In genomic region chr1:127031563-127031962, GRCm38 (mm10) we compare ENCODE assay signal across 15 mouse cellular contexts.
A peak's percentile ranks its signal among the peaks of the same experiment; 100 is the strongest.
DNase-seq lines count a peak whose midpoint lies in the region; ATAC-seq and TF ChIP-seq lines count a peak whose summit lies in the region.
"Had no signal": no experiment of that assay in that cellular context is flagged by ENCODE, and none has a peak within 500 bp of the region (broad histone marks: within the 10 kb centered on the region; RNA-seq: fewer than 3 reads in every experiment).

No protein-coding gene starts in this region.

- H3K9me3 ChIP-seq in midbrain, embryonic 14.5 days (ENCODE audit: control insufficient read depth, low read length): no peaks in the 10 kb centered on the region
- H3K9me3 ChIP-seq in midbrain, postnatal 0 days (ENCODE audit: low read length): no peaks in the 10 kb centered on the region
- no peaks in the 10 kb centered on the region for H3K9me3 ChIP-seq in hindbrain, postnatal 0 days (ENCODE audit: low read length)
- no peaks in the 10 kb centered on the region for H3K9me3 ChIP-seq in midbrain, embryonic 16.5 days (replicated peaks; ENCODE audit: control insufficient read depth, low read length, poor library complexity, severe bottlenecking)
- H3K9me3 ChIP-seq in neural tube, embryonic 15.5 days (replicated peaks): no peaks in the 10 kb centered on the region
- H3K9me3 ChIP-seq: limb, embryonic 13.5 days had no signal

- no peak for TF ChIP-seq CTCF in midbrain, postnatal 0 days (IDR thresholded peaks at IDR 0.05)
- no peak for TF ChIP-seq CTCF in hindbrain, postnatal 0 days (IDR thresholded peaks at IDR 0.05; ENCODE audit: low read depth)

- H3K4me3 ChIP-seq in midbrain, embryonic 14.5 days (replicated peaks; ENCODE audit: low read depth, low read length): no peak overlapping the region
- no peak overlapping the region for H3K4me3 ChIP-seq in midbrain, postnatal 0 days (ENCODE audit: low read depth, low read length)
- no peak overlapping the region for H3K4me3 ChIP-seq in hindbrain, postnatal 0 days (ENCODE audit: low read length)
- no peak overlapping the region for H3K4me3 ChIP-seq in midbrain, embryonic 16.5 days (ENCODE audit: low read depth, low read length)
- no peak overlapping the region for H3K4me3 ChIP-seq in neural tube, embryonic 15.5 days (replicated peaks)
- H3K4me3 ChIP-seq: gastrocnemius, adult 2 months; limb, embryonic 13.5 days had no signal

- ATAC-seq in midbrain, embryonic 14.5 days (ENCODE audit: low FRiP score, low TSS enrichment): no peak
- ATAC-seq in midbrain, postnatal 0 days (ENCODE audit: low FRiP score): no peak
- no peak for ATAC-seq in hindbrain, postnatal 0 days
- ATAC-seq in midbrain, embryonic 16.5 days: 0 out of 2 replicates have a peak, but pooled peaks have one; percentile 45
- no peak for ATAC-seq in neural tube, embryonic 15.5 days (ENCODE audit: low FRiP score)
- ATAC-seq: CD4-positive, CD25-positive, alpha-beta regulatory T cell, adult 4 months; liver, postnatal 0 days had no signal

- peak; percentile 42 for DNase-seq in heart, adult 11 months
- DNase-seq in heart, postnatal 14 days: no peak
- DNase-seq in midbrain, embryonic 14.5 days: peak; percentile 70
- DNase-seq in midbrain, postnatal 0 days (ENCODE audit: low spot score): no peak
- peak; percentile 22 for DNase-seq in hindbrain, postnatal 0 days (ENCODE audit: low spot score)
- no peak for DNase-seq in gastrocnemius, postnatal 25 days
- DNase-seq: adrenal gland, postnatal 14 days; gastrocnemius, adult 2 months; liver, postnatal 0 days; lung, postnatal 4 days; thymus, postnatal 4 days had no signal

- no peak overlapping the region for H3K4me2 ChIP-seq in midbrain, embryonic 14.5 days (ENCODE audit: low read length)
- H3K4me2 ChIP-seq in midbrain, postnatal 0 days (ENCODE audit: low read depth, low read length, poor library complexity, severe bottlenecking): no peak overlapping the region
- H3K4me2 ChIP-seq in hindbrain, postnatal 0 days (ENCODE audit: low read depth, low read length): no peak overlapping the region
- no peak overlapping the region for H3K4me2 ChIP-seq in midbrain, embryonic 16.5 days (ENCODE audit: low read length)
- H3K4me2 ChIP-seq in neural tube, embryonic 15.5 days: no peak overlapping the region
- H3K4me2 ChIP-seq: limb, embryonic 13.5 days had no signal

- no peaks in the 10 kb centered on the region for H3K27me3 ChIP-seq in midbrain, embryonic 14.5 days (ENCODE audit: control insufficient read depth, insufficient read depth, low read length)
- no peaks in the 10 kb centered on the region for H3K27me3 ChIP-seq in midbrain, postnatal 0 days (ENCODE audit: insufficient read depth, low read length)
- no peaks in the 10 kb centered on the region for H3K27me3 ChIP-seq in hindbrain, postnatal 0 days (ENCODE audit: insufficient read depth, low read length)
- no peaks in the 10 kb centered on the region for H3K27me3 ChIP-seq in midbrain, embryonic 16.5 days (ENCODE audit: control insufficient read depth, insufficient read depth, low read depth, low read length)
- H3K27me3 ChIP-seq in neural tube, embryonic 15.5 days (replicated peaks): no peaks in the 10 kb centered on the region
- H3K27me3 ChIP-seq: limb, embryonic 13.5 days had no signal

- WGBS in midbrain, embryonic 14.5 days: 7% methylated on average over 4 of the region's 4 CpGs
- 10% methylated on average over 4 of the region's 4 CpGs for WGBS in midbrain, postnatal 0 days
- WGBS in hindbrain, postnatal 0 days: 26% methylated on average over 4 of the region's 4 CpGs
- WGBS in midbrain, embryonic 16.5 days: 14% methylated on average over 4 of the region's 4 CpGs
- 31% methylated on average over 4 of the region's 4 CpGs for WGBS in neural tube, embryonic 15.5 days

- no peaks in the 10 kb centered on the region for H3K4me1 ChIP-seq in midbrain, embryonic 14.5 days (ENCODE audit: control insufficient read depth, insufficient read depth, low read length)
- no peaks in the 10 kb centered on the region for H3K4me1 ChIP-seq in midbrain, postnatal 0 days (ENCODE audit: insufficient read depth, low read length)
- H3K4me1 ChIP-seq in hindbrain, postnatal 0 days (ENCODE audit: insufficient read depth, low read length): no peaks in the 10 kb centered on the region
- H3K4me1 ChIP-seq in midbrain, embryonic 16.5 days (ENCODE audit: control insufficient read depth, insufficient read depth, low read length): no peaks in the 10 kb centered on the region
- no peaks in the 10 kb centered on the region for H3K4me1 ChIP-seq in neural tube, embryonic 15.5 days

- intact Hi-C loops in heart, postnatal 14 days (cut with DNase I): no loop called here

- H3K9ac ChIP-seq in midbrain, embryonic 14.5 days (replicated peaks; ENCODE audit: low read length): no peak overlapping the region
- H3K9ac ChIP-seq in midbrain, postnatal 0 days (replicated peaks; ENCODE audit: low read length, poor library complexity, severe bottlenecking): no peak overlapping the region
- no peak overlapping the region for H3K9ac ChIP-seq in hindbrain, postnatal 0 days (replicated peaks; ENCODE audit: low read length)
- H3K9ac ChIP-seq in midbrain, embryonic 16.5 days (ENCODE audit: low read depth, low read length): no peak overlapping the region
- no peak overlapping the region for H3K9ac ChIP-seq in neural tube, embryonic 15.5 days (replicated peaks)
- H3K9ac ChIP-seq: limb, embryonic 13.5 days; liver, postnatal 0 days had no signal

- no peak overlapping the region for H3K27ac ChIP-seq in midbrain, embryonic 14.5 days (replicated peaks; ENCODE audit: low read depth, low read length)
- H3K27ac ChIP-seq in midbrain, postnatal 0 days (ENCODE audit: low read depth, low read length): no peak overlapping the region
- H3K27ac ChIP-seq in hindbrain, postnatal 0 days: no peak overlapping the region
- no peak overlapping the region for H3K27ac ChIP-seq in midbrain, embryonic 16.5 days (ENCODE audit: low read length)
- H3K27ac ChIP-seq in neural tube, embryonic 15.5 days (replicated peaks): no peak overlapping the region
- H3K27ac ChIP-seq: gastrocnemius, adult 2 months; limb, embryonic 13.5 days had no signal

- no peaks in the 10 kb centered on the region for H3K36me3 ChIP-seq in midbrain, embryonic 14.5 days (ENCODE audit: control insufficient read depth, insufficient read depth, low read length)
- H3K36me3 ChIP-seq in midbrain, postnatal 0 days (ENCODE audit: insufficient read depth, low read length): no peaks in the 10 kb centered on the region
- H3K36me3 ChIP-seq in hindbrain, postnatal 0 days (ENCODE audit: insufficient read depth, low read length): no peaks in the 10 kb centered on the region
- H3K36me3 ChIP-seq in midbrain, embryonic 16.5 days (ENCODE audit: control insufficient read depth, insufficient read depth, low read length): no peaks in the 10 kb centered on the region
- no peaks in the 10 kb centered on the region for H3K36me3 ChIP-seq in neural tube, embryonic 15.5 days
- H3K36me3 ChIP-seq: limb, embryonic 13.5 days had no signal

Comparison
In these comparisons a context has a peak if more than half of its experiments do, and no peak if none do; other contexts are left out.
1. DNase-seq: peak in heart, adult 11 months (single experiment), midbrain, embryonic 14.5 days (single experiment) and hindbrain, postnatal 0 days (single experiment); none in heart, postnatal 14 days (0 of 2), midbrain, postnatal 0 days (single experiment) and gastrocnemius, postnatal 25 days (single experiment).